9 mouse cellular contexts compared by ENCODE assay signal in the genomic region with DNA sequence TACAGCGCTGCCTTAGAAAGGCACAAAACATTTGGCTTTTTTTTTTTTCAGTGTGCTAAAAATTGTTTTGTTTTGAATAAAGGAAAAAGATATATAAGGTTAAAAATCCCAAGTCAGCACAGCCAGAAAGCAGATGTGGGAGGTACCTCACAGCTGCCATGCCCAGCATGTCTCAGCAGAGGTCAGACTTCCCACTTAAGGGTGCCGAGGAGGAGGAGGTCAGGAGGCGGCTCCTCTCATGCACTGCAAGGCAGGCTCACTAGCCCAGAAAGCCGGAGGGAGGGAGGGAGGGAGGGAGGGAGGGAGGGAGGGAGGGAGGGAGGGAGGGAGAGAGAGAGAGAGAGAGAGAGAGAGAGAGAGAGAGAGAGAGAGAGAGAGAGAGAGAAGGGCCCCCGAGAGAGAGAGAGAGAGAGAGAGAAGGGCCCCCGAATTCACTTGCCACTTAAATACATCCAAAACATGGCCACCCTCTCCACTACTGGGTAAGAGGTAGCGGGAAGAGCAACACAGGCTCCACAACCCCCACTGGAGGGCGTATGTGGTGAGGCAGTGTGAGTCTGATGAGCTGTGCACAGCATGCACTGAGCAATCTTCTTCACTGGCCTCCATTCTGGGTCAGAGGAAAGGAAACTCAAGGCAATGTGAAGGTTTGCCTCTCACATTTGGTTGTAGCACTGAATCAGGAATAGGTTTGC. TPM values are rescaled to one million over a fixed set of nuclear protein-coding genes. Genes with fewer than 3 reads are reported as not detected.
DNase-seq lines count a peak whose midpoint lies in the region; ATAC-seq and TF ChIP-seq lines count a peak whose summit lies in the region.
"Had no signal": no experiment of that assay in that cellular context is flagged by ENCODE, and none has a peak within 500 bp of the region (broad histone marks: within the 10 kb centered on the region; RNA-seq: fewer than 3 reads in every experiment).

No protein-coding gene starts in this region.

- intact Hi-C loops in heart, postnatal 25 days (cut with DNase I), result loop anchor here (2.0 kb wide), 1 partner anchor 17 kb away; no protein-coding TSS in a partner anchor
- intact Hi-C loops in left cerebral cortex, postnatal 14 days (cut with DNase I), result no loop called here

- peak overlapping the region; percentile 64 for H3K27ac ChIP-seq in heart, postnatal 0 days (ENCODE audit: low read depth)
- peak overlapping the region; percentile 44; the same call in 1 of the 2 replicates for H3K27ac ChIP-seq in ES-E14 (ENCODE audit: insufficient read depth, low read depth, low read length, poor library complexity, severe bottlenecking)
- H3K27ac ChIP-seq in cerebellum, adult 2 months (ENCODE audit: insufficient read depth, low read length), result peak overlapping the region; percentile 90
- 0 out of 2 replicates have a peak overlapping the region, but pooled peaks have one; percentile 42 for H3K27ac ChIP-seq in kidney, postnatal 0 days
- no peak overlapping the region for H3K27ac ChIP-seq in forebrain, embryonic 13.5 days

- no peaks in the 10 kb centered on the region for H3K27me3 ChIP-seq in heart, postnatal 0 days (ENCODE audit: control insufficient read depth, insufficient read depth, low read length)
- no peaks in the 10 kb centered on the region for H3K27me3 ChIP-seq in cerebellum, adult 2 months (ENCODE audit: control insufficient read depth, insufficient read depth, low read length)
- no peaks in the 10 kb centered on the region for H3K27me3 ChIP-seq in kidney, postnatal 0 days (ENCODE audit: insufficient read depth, low read length)
- no peaks in the 10 kb centered on the region for H3K27me3 ChIP-seq in forebrain, embryonic 13.5 days

- TF ChIP-seq CTCF in heart, postnatal 0 days (IDR thresholded peaks at IDR 0.05; ENCODE audit: low read depth), result peak; percentile 47
- TF ChIP-seq CTCF in cerebellum, adult 2 months (IDR thresholded peaks at IDR 0.05; ENCODE audit: borderline replicate concordance, insufficient read depth, low read depth, low read length), result peak; percentile 56
- TF ChIP-seq CTCF in kidney, postnatal 0 days (IDR thresholded peaks at IDR 0.05; ENCODE audit: low read depth), result peak; percentile 42

- no peak for TF ChIP-seq EP300 in heart, postnatal 0 days (IDR thresholded peaks at IDR 0.05; ENCODE audit: low read depth)

- in situ Hi-C loops in ES-E14 (cut with MboI; ENCODE audit: low sequenced_read_pairs in 2 of 2, unreplicated experiment in 2 of 2), result no loop called here

- no peak overlapping the region for H3K9ac ChIP-seq in heart, postnatal 0 days (replicated peaks; ENCODE audit: low read depth, low read length)
- H3K9ac ChIP-seq in ES-E14 (ENCODE audit: insufficient read depth, low read depth, low read length, poor library complexity, severe bottlenecking), result no peak overlapping the region
- 0 out of 2 replicates have a peak overlapping the region, but pooled peaks have one; percentile 8 for H3K9ac ChIP-seq in kidney, postnatal 0 days (ENCODE audit: low read depth, low read length)
- H3K9ac ChIP-seq in forebrain, embryonic 13.5 days, result no peak overlapping the region

- DNase-seq in heart, postnatal 0 days (ENCODE audit: low spot score), result peak; percentile 28
- DNase-seq in heart, postnatal 25 days (ENCODE audit: low spot score), result no peak
- DNase-seq in ES-E14 (ENCODE audit: low read depth, low spot score), result no peak
- DNase-seq in cerebellum, adult 2 months, result no peak
- peak; percentile 81 for DNase-seq in kidney, postnatal 0 days (ENCODE audit: low spot score)
- DNase-seq in spleen, postnatal 14 days (ENCODE audit: low spot score in 2 of 2), result no peak
- no peak for DNase-seq in left cerebral cortex, postnatal 14 days (ENCODE audit: low spot score in 2 of 2)

- no peak overlapping the region for H3K4me2 ChIP-seq in heart, postnatal 0 days (ENCODE audit: low read depth, low read length)
- H3K4me2 ChIP-seq in kidney, postnatal 0 days (ENCODE audit: low read length), result no peak overlapping the region
- H3K4me2 ChIP-seq in forebrain, embryonic 13.5 days, result no peak overlapping the region

- no peak for TF ChIP-seq POLR2A in cerebellum, adult 2 months (IDR thresholded peaks at IDR 0.05; ENCODE audit: borderline replicate concordance, insufficient read depth, low read length)

- peaks cover 9% of the 10 kb centered on the region for H3K4me1 ChIP-seq in heart, postnatal 0 days (ENCODE audit: control insufficient read depth, insufficient read depth)
- H3K4me1 ChIP-seq in ES-E14 (ENCODE audit: control insufficient read depth in 2 of 2, insufficient read depth in 2 of 2, low read length in 2 of 2, poor library complexity in 1 of 2), result peaks cover 10 to 32% of the 10 kb centered on the region in 2 experiments
- H3K4me1 ChIP-seq in cerebellum, adult 2 months (ENCODE audit: control insufficient read depth, insufficient read depth, low read length), result peaks cover 28% of the 10 kb centered on the region
- H3K4me1 ChIP-seq in kidney, postnatal 0 days (replicated peaks; ENCODE audit: insufficient read depth, low read length), result no peaks in the 10 kb centered on the region
- 0 out of 2 replicates have a peak, but pooled peaks cover 5% of the 10 kb centered on the region for H3K4me1 ChIP-seq in forebrain, embryonic 13.5 days

- peak; percentile 68; the same call in 1 of the 2 replicates for ATAC-seq in heart, postnatal 0 days (ENCODE audit: insufficient read depth, low read depth)
- peak; percentile 81 for ATAC-seq in kidney, postnatal 0 days (replicated peaks; ENCODE audit: low FRiP score, low read depth)
- no peak for ATAC-seq in forebrain, embryonic 13.5 days

- 24% methylated on average over 7 of the region's 8 CpGs for WGBS in heart, postnatal 0 days
- 31% methylated on average over 5 of the region's 8 CpGs for WGBS in cerebellum, adult 2 months
- WGBS in kidney, postnatal 0 days, result 29% methylated on average over 7 of the region's 8 CpGs
- WGBS in forebrain, embryonic 13.5 days, result 35% methylated on average over 6 of the region's 8 CpGs

- peaks cover 56% of the 10 kb centered on the region for H3K36me3 ChIP-seq in heart, postnatal 0 days (replicated peaks; ENCODE audit: control insufficient read depth, insufficient read depth, low read length)
- peaks cover 23% of the 10 kb centered on the region for H3K36me3 ChIP-seq in ES-E14 (ENCODE audit: control insufficient read depth, insufficient read depth, low read length, poor library complexity, severe bottlenecking)
- H3K36me3 ChIP-seq in kidney, postnatal 0 days (ENCODE audit: insufficient read depth, low read length), result 0 out of 2 replicates have a peak, but pooled peaks cover 33% of the 10 kb centered on the region
- peaks cover 59% of the 10 kb centered on the region for H3K36me3 ChIP-seq in forebrain, embryonic 13.5 days (ENCODE audit: poor library complexity, severe bottlenecking)

- H3K4me3 ChIP-seq in heart, postnatal 0 days (ENCODE audit: low read depth, low read length), result no peak overlapping the region
- no peak overlapping the region for H3K4me3 ChIP-seq in ES-E14 (ENCODE audit: insufficient read depth in 1 of 2, low read depth in 1 of 2, low read length in 2 of 2, poor library complexity in 1 of 2, severe bottlenecking in 1 of 2)
- H3K4me3 ChIP-seq in cerebellum, adult 2 months (replicated peaks; ENCODE audit: insufficient read depth, low read depth, low read length), result no peak overlapping the region
- no peak overlapping the region for H3K4me3 ChIP-seq in kidney, postnatal 0 days (replicated peaks; ENCODE audit: low read depth, low read length)
- no peak overlapping the region for H3K4me3 ChIP-seq in forebrain, embryonic 13.5 days

- H3K9me3 ChIP-seq in heart, postnatal 0 days (replicated peaks; ENCODE audit: control insufficient read depth, low read length), result no peaks in the 10 kb centered on the region
- H3K9me3 ChIP-seq in ES-E14 (ENCODE audit: control insufficient read depth, insufficient read depth, low read depth, low read length), result no peaks in the 10 kb centered on the region
- H3K9me3 ChIP-seq in kidney, postnatal 0 days (replicated peaks; ENCODE audit: low read length), result no peaks in the 10 kb centered on the region
- no peaks in the 10 kb centered on the region for H3K9me3 ChIP-seq in forebrain, embryonic 13.5 days (replicated peaks)

RNA-seq across cellular contexts. Expression of gene Mcam, which starts 9.9 kb away (rescaled TPM):
- 190 and 209 TPM in 2 replicates for total RNA-seq in heart, postnatal 0 days (2014; rRNA removed; ENCODE audit: low replicate concordance)
- 47.1 and 54.2 TPM in 2 replicates for polyA plus RNA-seq in heart, postnatal 0 days (2015; fragmentation: Nextera tagmentation; extraction: Ambion mirVana)
- 10 to 100 TPM; 38.9 to 40.4 TPM for total RNA-seq in heart, postnatal 25 days (2021)
- total RNA-seq in ES-E14 (2012; rRNA removed), result 53.1 and 108 TPM in 2 replicates
- polyA plus RNA-seq in cerebellum, adult 2 months (2012; rRNA removed), result 57.0 and 61.8 TPM in 2 replicates
- polyA plus RNA-seq in kidney, postnatal 0 days (2015; fragmentation: Nextera tagmentation; extraction: Ambion mirVana), result 46.3 and 46.6 TPM in 2 replicates
- 15.6 and 16.7 TPM in 2 replicates for polyA plus RNA-seq in forebrain, embryonic 13.5 days (2015; fragmentation: Nextera tagmentation; extraction: Ambion mirVana)
- 10 to 100 TPM; 20.3 to 22.0 TPM for total RNA-seq in left cerebral cortex, postnatal 14 days (2021)

RNA-seq across cellular contexts. Expression of gene Rnf26, which starts 30.9 kb away (rescaled TPM):
- 13.0 and 16.6 TPM in 2 replicates for total RNA-seq in heart, postnatal 0 days (2014; rRNA removed; ENCODE audit: low replicate concordance)
- 13.7 and 14.1 TPM in 2 replicates for polyA plus RNA-seq in heart, postnatal 0 days (2015; fragmentation: Nextera tagmentation; extraction: Ambion mirVana)
- total RNA-seq in heart, postnatal 25 days (2021), result 1 to 10 TPM; 7.7 to 8.1 TPM
- 19.9 and 23.1 TPM in 2 replicates for total RNA-seq in ES-E14 (2012; rRNA removed)
- polyA plus RNA-seq in cerebellum, adult 2 months (2012; rRNA removed), result 31.2 and 34.0 TPM in 2 replicates
- polyA plus RNA-seq in kidney, postnatal 0 days (2015; fragmentation: Nextera tagmentation; extraction: Ambion mirVana), result 46.6 and 49.7 TPM in 2 replicates
- 45.7 and 50.1 TPM in 2 replicates for polyA plus RNA-seq in forebrain, embryonic 13.5 days (2015; fragmentation: Nextera tagmentation; extraction: Ambion mirVana)
- 10 to 100 TPM; 28.1 to 31.9 TPM for total RNA-seq in left cerebral cortex, postnatal 14 days (2021)

RNA-seq across cellular contexts. Expression of gene Gm49380, which starts 30.9 kb away (rescaled TPM):
- not detected in 2 replicates for total RNA-seq in heart, postnatal 0 days (2014; rRNA removed; ENCODE audit: low replicate concordance)
- 0.10 TPM in 1 of 2 replicates, not detected in the other for polyA plus RNA-seq in heart, postnatal 0 days (2015; fragmentation: Nextera tagmentation; extraction: Ambion mirVana)
- total RNA-seq in heart, postnatal 25 days (2021), result under 1 TPM in 1 of 2 experiments, not detected in 1; 0.11 TPM
- total RNA-seq in ES-E14 (2012; rRNA removed), result 0.18 and 0.26 TPM in 2 replicates
- polyA plus RNA-seq in cerebellum, adult 2 months (2012; rRNA removed), result 0.41 and 0.75 TPM in 2 replicates
- not detected in 2 replicates for polyA plus RNA-seq in kidney, postnatal 0 days (2015; fragmentation: Nextera tagmentation; extraction: Ambion mirVana)
- polyA plus RNA-seq in forebrain, embryonic 13.5 days (2015; fragmentation: Nextera tagmentation; extraction: Ambion mirVana), result 0.19 TPM in 1 of 2 replicates, not detected in the other
- total RNA-seq in left cerebral cortex, postnatal 14 days (2021), result under 1 TPM; 0.25 to 0.37 TPM
- polyA plus RNA-seq: liver, embryonic 16.5 days had no signal

RNA-seq across cellular contexts. Expression of gene C1qtnf5, which starts 37.1 kb away (rescaled TPM):
- total RNA-seq in heart, postnatal 0 days (2014; rRNA removed; ENCODE audit: low replicate concordance), result 9.0 TPM in 2 replicates
- polyA plus RNA-seq in heart, postnatal 0 days (2015; fragmentation: Nextera tagmentation; extraction: Ambion mirVana), result 4.1 and 4.5 TPM in 2 replicates
- 10 to 100 TPM in 1 of 2 experiments, 1 to 10 TPM in 1; 9.7 to 10.9 TPM for total RNA-seq in heart, postnatal 25 days (2021)
- total RNA-seq in ES-E14 (2012; rRNA removed), result 0.79 and 1.6 TPM in 2 replicates
- 26.0 and 29.1 TPM in 2 replicates for polyA plus RNA-seq in cerebellum, adult 2 months (2012; rRNA removed)
- polyA plus RNA-seq in kidney, postnatal 0 days (2015; fragmentation: Nextera tagmentation; extraction: Ambion mirVana), result 9.7 and 12.3 TPM in 2 replicates
- polyA plus RNA-seq in forebrain, embryonic 13.5 days (2015; fragmentation: Nextera tagmentation; extraction: Ambion mirVana), result 1.0 and 1.2 TPM in 2 replicates
- total RNA-seq in left cerebral cortex, postnatal 14 days (2021), result 10 to 100 TPM; 17.1 to 19.6 TPM

RNA-seq across cellular contexts. Expression of gene Mfrp, which starts 42.6 kb away (rescaled TPM):
- not detected in 2 replicates for total RNA-seq in heart, postnatal 0 days (2014; rRNA removed; ENCODE audit: low replicate concordance)
- not detected in 2 replicates for polyA plus RNA-seq in heart, postnatal 0 days (2015; fragmentation: Nextera tagmentation; extraction: Ambion mirVana)
- not detected for total RNA-seq in heart, postnatal 25 days (2021)
- total RNA-seq in ES-E14 (2012; rRNA removed), result 0.09 and 0.11 TPM in 2 replicates
- 2.7 and 7.3 TPM in 2 replicates for polyA plus RNA-seq in cerebellum, adult 2 months (2012; rRNA removed)
- 0.11 and 0.16 TPM in 2 replicates for polyA plus RNA-seq in kidney, postnatal 0 days (2015; fragmentation: Nextera tagmentation; extraction: Ambion mirVana)
- 0.06 and 0.23 TPM in 2 replicates for polyA plus RNA-seq in forebrain, embryonic 13.5 days (2015; fragmentation: Nextera tagmentation; extraction: Ambion mirVana)
- total RNA-seq in left cerebral cortex, postnatal 14 days (2021), result under 1 TPM; 0.46 to 0.82 TPM
- polyA plus RNA-seq: liver, embryonic 16.5 days had no signal

Comparison
In these comparisons a context has a peak if more than half of its experiments do, and no peak if none do; other contexts are left out.
1. DNase-seq: peak in heart, postnatal 0 days (single experiment) and kidney, postnatal 0 days (single experiment); none in heart, postnatal 25 days (single experiment), ES-E14 (single experiment), cerebellum, adult 2 months (0 of 2), spleen, postnatal 14 days (0 of 2) and left cerebral cortex, postnatal 14 days (0 of 2).
2. Peak in every context shown above with its lines, with median percentiles within 50 percentile points of each other: CTCF ChIP-seq.